Mouse (Mus musculus) natural killer cell, adult 2 months (primary cell): ENCODE data around the gene Pcnx4.
"Not testable (repeated sequence)": the region's sequence is repeated elsewhere in the genome, so short reads cannot be mapped to it uniquely, and the experiment has no call there.

ENCODE experiments used
- DNase-seq, 2 experiments: peaks; one replicate each; pipeline ENCODE4 v3.0.0; 2022; ENCODE audit warnings: low spot score in 2 of 2

Pcnx4 gene

DNA sequence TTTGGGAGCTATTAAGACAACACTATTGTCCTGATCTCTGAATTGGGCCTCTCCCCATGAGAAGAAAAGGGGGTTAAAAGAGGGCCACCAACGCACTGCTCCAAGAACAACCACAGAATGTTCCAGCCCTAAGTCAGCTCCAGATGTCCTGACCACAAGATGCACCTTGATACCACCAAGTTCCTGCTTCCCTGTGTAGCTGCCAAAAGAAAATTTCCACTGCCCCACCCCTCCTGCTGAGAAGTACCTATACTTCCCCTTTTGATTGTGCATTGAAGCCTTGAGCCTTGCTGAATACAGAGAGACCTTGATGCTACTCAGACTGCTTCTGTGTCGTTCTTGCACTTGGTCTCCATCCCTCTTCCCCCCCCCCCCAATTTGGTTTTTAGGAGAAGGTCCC, 62.5 kb downstream of the Pcnx4 start:
- not testable (repeated sequence) for DNase-seq

GRCm38 (mm10) chr12:72612053-72612452, 75.9 kb downstream of the Pcnx4 start:
- no peak for DNase-seq

DNA sequence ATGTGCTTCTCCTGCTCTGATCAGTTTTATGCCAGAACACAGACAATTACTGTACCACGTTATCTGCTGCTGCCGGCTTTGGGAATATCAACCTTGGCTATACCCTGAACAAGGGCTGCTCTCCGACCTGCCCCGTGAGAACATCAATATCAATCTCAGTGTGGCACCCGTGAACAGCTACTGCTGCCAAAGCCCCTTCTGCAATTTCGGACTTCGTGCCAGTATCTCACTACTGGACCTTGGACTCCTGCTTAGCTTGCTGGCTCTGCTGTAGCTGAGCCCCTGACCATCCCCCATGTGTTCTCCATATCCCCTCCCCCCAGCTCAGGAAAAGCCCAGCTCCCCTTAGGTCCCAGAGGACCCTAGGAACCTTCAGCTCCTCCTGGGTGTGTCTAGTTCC, 84.7 kb downstream of the Pcnx4 start:
- DNase-seq = no peak

GRCm38 (mm10) chr12:72621441-72621840, 85.3 kb downstream of the Pcnx4 start:
- DNase-seq = no peak

- DNase-seq = no peak
Measured at GRCm38 (mm10) chr12:72622853-72623496, 86.8 kb downstream of the Pcnx4 start.

- no peak for DNase-seq
Measured at GRCm38 (mm10) chr12:72628751-72629150, 92.6 kb downstream of the Pcnx4 start.
